Mouse (Mus musculus) kidney, postnatal 25 days (tissue): ENCODE results near the gene Taf3.

Experiments
- DNase-seq, 2 experiments: peaks; one replicate each; pipeline ENCODE4 v3.0.0; 2021; ENCODE audit warnings: mixed read lengths in 2 of 2

Taf3 gene

GRCm38 (mm10) chr2:9888913-9889650 is 159.3 kb downstream of the Taf3 start, which contains the start of gene 9230102O04Rik:
TSS of gene 9230102O04Rik (minus strand) at chr2:9889540.
- DNase-seq, result peak in 1 of 2 experiments; percentile 67

- DNase-seq, result no peak
These were observed 160.8 kb downstream of the Taf3 start for GRCm38 (mm10) chr2:9887636-9888035.

GRCm38 (mm10) chr2:9886921-9887610 is 161.3 kb downstream of the Taf3 start:
- no peak for DNase-seq

GRCm38 (mm10) chr2:9886031-9886430 is 162.4 kb downstream of the Taf3 start:
- no peak for DNase-seq

- no peak for DNase-seq
These were observed 163.1 kb downstream of the Taf3 start for GRCm38 (mm10) chr2:9885217-9885770.

GRCm38 (mm10) chr2:9884533-9885216 is 163.7 kb downstream of the Taf3 start:
- DNase-seq, result no peak

- DNase-seq, result no peak
These were observed 164.4 kb downstream of the Taf3 start for GRCm38 (mm10) chr2:9883803-9884532.

GRCm38 (mm10) chr2:9882926-9883802 is 165.2 kb downstream of the Taf3 start:
- no peak for DNase-seq

- DNase-seq, result no peak
These were observed 165.9 kb downstream of the Taf3 start for GRCm38 (mm10) chr2:9882371-9882925.

GRCm38 (mm10) chr2:9881611-9882023 is 166.8 kb downstream of the Taf3 start:
- no peak for DNase-seq

GRCm38 (mm10) chr2:9881051-9881591 is 167.3 kb downstream of the Taf3 start, which contains the start of gene 4930412O13Rik:
TSS of gene 4930412O13Rik (plus strand) at chr2:9881252.
- DNase-seq, result no peak

GRCm38 (mm10) chr2:9880271-9880670 is 168.1 kb downstream of the Taf3 start:
- no peak for DNase-seq

- peak; percentile 91 to 95 for DNase-seq
These were observed 168.9 kb downstream of the Taf3 start for GRCm38 (mm10) chr2:9879493-9879892.

- no peak for DNase-seq
These were observed 169.3 kb downstream of the Taf3 start for GRCm38 (mm10) chr2:9879092-9879491.

GRCm38 (mm10) chr2:9878564-9879081 is 169.8 kb downstream of the Taf3 start:
- peak; percentile 53 to 79 for DNase-seq

- DNase-seq, result no peak
These were observed 170.3 kb downstream of the Taf3 start for GRCm38 (mm10) chr2:9877966-9878563.

- DNase-seq, result peak in 1 of 2 experiments; percentile 35
These were observed 171.1 kb downstream of the Taf3 start for GRCm38 (mm10) chr2:9877326-9877690.

GRCm38 (mm10) chr2:9876621-9877325 is 171.6 kb downstream of the Taf3 start:
- DNase-seq, result no peak

GRCm38 (mm10) chr2:9875676-9876357 is 172.6 kb downstream of the Taf3 start:
- DNase-seq, result no peak
